In the genomic region with DNA sequence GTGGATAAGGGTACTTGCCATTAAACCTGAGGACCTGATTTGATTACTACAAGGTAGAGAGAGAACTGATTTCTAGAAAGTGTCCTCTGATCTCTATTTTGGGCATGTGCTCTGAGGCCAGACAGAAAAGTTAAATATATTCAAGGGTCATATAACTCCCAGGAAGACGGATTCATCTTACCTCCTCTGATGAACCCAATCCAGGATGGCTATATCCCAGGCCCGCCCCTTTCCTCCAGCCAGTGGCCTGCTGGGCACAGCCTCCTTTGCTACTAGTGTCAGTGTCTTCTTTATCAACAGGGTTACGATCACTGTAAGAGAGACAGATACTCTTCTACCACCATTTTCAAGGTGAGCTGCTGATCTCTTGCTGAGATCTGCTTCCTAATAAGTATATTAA, we compare ENCODE assay signal across 27 mouse cellular contexts. TPM values are rescaled to one million over a fixed set of nuclear protein-coding genes. Genes with fewer than 3 reads are reported as not detected.
DNase-seq lines count a peak whose midpoint lies in the region; ATAC-seq lines count a peak whose summit lies in the region.
"Had no signal": no experiment of that assay in that cellular context is flagged by ENCODE, and none has a peak within 500 bp of the region (broad histone marks: within the 10 kb centered on the region; RNA-seq: fewer than 3 reads in every experiment).

No protein-coding gene starts in this region.

- WGBS in heart, embryonic 11.5 days (ENCODE audit: insufficient replicate concordance), result 88% methylated on average over 3 of the region's 3 CpGs
- 90% methylated on average over 3 of the region's 3 CpGs for WGBS in kidney, embryonic 15.5 days

- no peak for ATAC-seq in heart, embryonic 11.5 days (replicated peaks; ENCODE audit: insufficient number of reproducible peaks, low FRiP score, low TSS enrichment)
- ATAC-seq in kidney, embryonic 15.5 days (replicated peaks; ENCODE audit: low FRiP score), result no peak
- ATAC-seq: activated CD4-positive, CD25-positive, alpha-beta regulatory T cell, adult 4 months; CD4-positive, CD25-positive, alpha-beta regulatory T cell, adult 4 months; forebrain, embryonic 13.5 days; forebrain, embryonic 15.5 days; Patski had no signal

- H3K9me3 ChIP-seq in heart, embryonic 11.5 days (replicated peaks; ENCODE audit: control insufficient read depth, low read length), result no peaks in the 10 kb centered on the region
- H3K9me3 ChIP-seq in kidney, embryonic 15.5 days (replicated peaks), result no peaks in the 10 kb centered on the region
- H3K9me3 ChIP-seq: embryonic facial prominence, embryonic 10.5 days; embryonic facial prominence, embryonic 12.5 days; forebrain, embryonic 13.5 days; forebrain, embryonic 15.5 days; G1E had no signal

- peaks cover 2% of the 10 kb centered on the region; the same call in 1 of the 2 replicates for H3K4me1 ChIP-seq in heart, embryonic 11.5 days (ENCODE audit: control insufficient read depth, insufficient read depth, low read length)
- peaks cover 5% of the 10 kb centered on the region; the same call in 1 of the 2 replicates for H3K4me1 ChIP-seq in kidney, embryonic 15.5 days

- H3K9ac ChIP-seq in heart, embryonic 11.5 days (ENCODE audit: low read depth, low read length), result no peak overlapping the region
- H3K9ac ChIP-seq in kidney, embryonic 15.5 days, result no peak overlapping the region
- H3K9ac ChIP-seq: embryonic facial prominence, embryonic 12.5 days; forebrain, embryonic 13.5 days; forebrain, embryonic 15.5 days had no signal

- no peak overlapping the region for H3K4me3 ChIP-seq in heart, embryonic 11.5 days (ENCODE audit: low read depth, low read length)
- no peak overlapping the region for H3K4me3 ChIP-seq in kidney, embryonic 15.5 days (replicated peaks)
- H3K4me3 ChIP-seq: embryonic facial prominence, embryonic 10.5 days; embryonic facial prominence, embryonic 12.5 days; forebrain, embryonic 13.5 days; forebrain, embryonic 15.5 days had no signal

- peaks cover 17% of the 10 kb centered on the region for H3K36me3 ChIP-seq in heart, embryonic 11.5 days (ENCODE audit: control insufficient read depth, insufficient read depth, low read length)
- H3K36me3 ChIP-seq in kidney, embryonic 15.5 days, result peaks cover 60% of the 10 kb centered on the region

- no peaks in the 10 kb centered on the region for H3K27me3 ChIP-seq in heart, embryonic 11.5 days (ENCODE audit: control insufficient read depth, insufficient read depth, low read length)
- no peaks in the 10 kb centered on the region for H3K27me3 ChIP-seq in kidney, embryonic 15.5 days
- H3K27me3 ChIP-seq: CH12.LX; embryonic facial prominence, embryonic 12.5 days; forebrain, embryonic 13.5 days; forebrain, embryonic 15.5 days; Patski had no signal

- no peak overlapping the region for H3K4me2 ChIP-seq in heart, embryonic 11.5 days
- H3K4me2 ChIP-seq in kidney, embryonic 15.5 days, result no peak overlapping the region
- H3K4me2 ChIP-seq: embryonic facial prominence, embryonic 12.5 days; forebrain, embryonic 13.5 days; forebrain, embryonic 15.5 days had no signal

- no peak overlapping the region for H3K27ac ChIP-seq in heart, embryonic 11.5 days (ENCODE audit: low read depth, low read length)
- H3K27ac ChIP-seq in kidney, embryonic 15.5 days, result no peak overlapping the region
- H3K27ac ChIP-seq: embryonic facial prominence, embryonic 10.5 days; embryonic facial prominence, embryonic 12.5 days; forebrain, embryonic 13.5 days; forebrain, embryonic 15.5 days had no signal

- peak; percentile 74 for DNase-seq in gastrocnemius, adult 18-20 months (ENCODE audit: low spot score)
- no peak for DNase-seq in gastrocnemius, postnatal 10 days
- peak; percentile 79 for DNase-seq in heart, adult 11 months
- DNase-seq in gastrocnemius, postnatal 25 days, result peak; percentile 65
- DNase-seq in skeletal muscle tissue, adult 2 months (ENCODE audit: low read depth, low spot score), result peak; percentile 70
- DNase-seq in embryo, embryonic 10.5 days (ENCODE audit: low spot score), result no peak
- DNase-seq: adrenal gland, adult 2 months; adrenal gland, postnatal 10 days; adrenal gland, postnatal 25 days; B cell, adult 2 months; cerebellum, adult 11 months; cerebellum, adult 18-20 months; cerebellum, adult 8-10 months; cerebellum, adult 9-11 months; cerebellum, postnatal 14 days; cerebellum, postnatal 36 days had no signal

RNA-seq across cellular contexts. Expression of a gene that starts 3.6 kb away (rescaled TPM):
- total RNA-seq in gastrocnemius, adult 18-20 months (2021), result 10 to 100 TPM; 34.3 to 40.5 TPM
- total RNA-seq in gastrocnemius, postnatal 10 days (2021), result 10 to 100 TPM; 39.2 to 71.2 TPM
- polyA plus RNA-seq in heart, embryonic 11.5 days (2014; fragmentation: Nextera tagmentation; extraction: Ambion mirVana), result 113 and 135 TPM in 2 replicates
- 10 to 100 TPM; 35.3 to 36.6 TPM for total RNA-seq in gastrocnemius, postnatal 25 days (2021)
- 194 and 207 TPM in 2 replicates for polyA plus RNA-seq in kidney, embryonic 15.5 days (2015; fragmentation: Nextera tagmentation; extraction: Ambion mirVana)

Comparison
In these comparisons a context has a peak if more than half of its experiments do, and no peak if none do; other contexts are left out.
1. DNase-seq: peak in gastrocnemius, adult 18-20 months (single experiment), heart, adult 11 months (single experiment), gastrocnemius, postnatal 25 days (single experiment) and skeletal muscle tissue, adult 2 months (single experiment); none in gastrocnemius, postnatal 10 days (single experiment) and embryo, embryonic 10.5 days (single experiment).